Mouse (Mus musculus): ENCODE measurements at regions not wholly inside any gene's neighbourhood (a gene's known extent, or its start where the extent isn't known, plus 50 kb on each side); places are given as distances from the start of the nearest gene placed in this dataset.
"Not testable (repeated sequence)": the region's sequence is repeated elsewhere in the genome, so short reads cannot be mapped to it uniquely, and the experiment has no call there.

GRCm38 (mm10) chr4:84157911-84158647 lies 517.0 kb downstream of the Bnc2 start:
- no peak for DNase-seq (ENCODE audit: low spot score in 2 of 2)

- DNase-seq (ENCODE audit: low spot score in 2 of 2), result no peak
These were observed 511.7 kb downstream of the Bnc2 start for GRCm38 (mm10) chr4:84163362-84163761.

- no peak for DNase-seq (ENCODE audit: low spot score in 2 of 2)
These were observed 509.8 kb downstream of the Bnc2 start for GRCm38 (mm10) chr4:84165256-84165655.

GRCm38 (mm10) chr4:84172841-84173240 lies 502.2 kb downstream of the Bnc2 start:
- DNase-seq (ENCODE audit: low spot score in 2 of 2), result no peak

GRCm38 (mm10) chr4:84173441-84173840 lies 501.6 kb downstream of the Bnc2 start:
- no peak for DNase-seq (ENCODE audit: low spot score in 2 of 2)

GRCm38 (mm10) chr4:84176457-84176856 lies 498.6 kb downstream of the Bnc2 start:
- not testable (repeated sequence) for DNase-seq (ENCODE audit: low spot score in 2 of 2)

GRCm38 (mm10) chr4:84177827-84178226 lies 497.2 kb downstream of the Bnc2 start:
- DNase-seq (ENCODE audit: low spot score in 2 of 2), result no peak

- DNase-seq (ENCODE audit: low spot score in 2 of 2), result no peak
These were observed 490.6 kb downstream of the Bnc2 start for GRCm38 (mm10) chr4:84184436-84184835.

- DNase-seq (ENCODE audit: low spot score in 2 of 2), result no peak
These were observed 490.2 kb downstream of the Bnc2 start for GRCm38 (mm10) chr4:84184844-84185243.

- DNase-seq (ENCODE audit: low spot score in 2 of 2), result no peak
These were observed 485.8 kb downstream of the Bnc2 start for GRCm38 (mm10) chr4:84189315-84189714.

- DNase-seq (ENCODE audit: low spot score in 2 of 2), result no peak
These were observed 483.8 kb downstream of the Bnc2 start for GRCm38 (mm10) chr4:84191303-84191702.

- peak; percentile 34 to 38 for DNase-seq (ENCODE audit: low spot score in 2 of 2)
These were observed 482.8 kb downstream of the Bnc2 start for GRCm38 (mm10) chr4:84192301-84192700.

GRCm38 (mm10) chr4:84196732-84197131 lies 478.3 kb downstream of the Bnc2 start:
- no peak for DNase-seq (ENCODE audit: low spot score in 2 of 2)

GRCm38 (mm10) chr4:84198176-84198575 lies 476.9 kb downstream of the Bnc2 start:
- peak; percentile 42 to 47 for DNase-seq (ENCODE audit: low spot score in 2 of 2)

- peak; percentile 65 to 74 for DNase-seq (ENCODE audit: low spot score in 2 of 2)
These were observed 475.9 kb downstream of the Bnc2 start for GRCm38 (mm10) chr4:84199181-84199656.

GRCm38 (mm10) chr4:84201001-84201400 lies 474.1 kb downstream of the Bnc2 start:
- DNase-seq (ENCODE audit: low spot score in 2 of 2), result no peak

- no peak for DNase-seq (ENCODE audit: low spot score in 2 of 2)
These were observed 472.8 kb downstream of the Bnc2 start for GRCm38 (mm10) chr4:84202231-84202630.

GRCm38 (mm10) chr4:84203680-84204079 lies 471.4 kb downstream of the Bnc2 start:
- DNase-seq (ENCODE audit: low spot score in 2 of 2), result peak; percentile 49 to 56

GRCm38 (mm10) chr4:84204777-84205176 lies 470.3 kb downstream of the Bnc2 start:
- no peak for DNase-seq (ENCODE audit: low spot score in 2 of 2)

GRCm38 (mm10) chr4:84208175-84208574 lies 466.9 kb downstream of the Bnc2 start:
- no peak for DNase-seq (ENCODE audit: low spot score in 2 of 2)

- DNase-seq (ENCODE audit: low spot score in 2 of 2), result no peak
These were observed 465.5 kb downstream of the Bnc2 start for GRCm38 (mm10) chr4:84209538-84209937.

GRCm38 (mm10) chr4:84211311-84211875 lies 463.7 kb downstream of the Bnc2 start:
- DNase-seq (ENCODE audit: low spot score in 2 of 2), result no peak

GRCm38 (mm10) chr4:84212004-84212403 lies 463.1 kb downstream of the Bnc2 start:
- DNase-seq (ENCODE audit: low spot score in 2 of 2), result no peak
